Mouse (Mus musculus) stomach, embryonic 15.5 days (tissue): ENCODE results near the gene Rnf43. TPM values are rescaled to one million over a fixed set of nuclear protein-coding genes. Genes with fewer than 3 reads are reported as not detected.
A peak's percentile ranks its signal among the peaks of the same experiment; 100 is the strongest.

Experiments used
- ATAC-seq: fragments of 200-750 bp; cut with Nextera tagmentation; 2 replicates; pipeline ENCODE4 v1.8.0; 2017; ENCODE audit warnings: low read depth, moderate number of reproducible peaks, moderate TSS enrichment; ENCODE audit not compliant: insufficient read depth, low FRiP score
- H3K27ac ChIP-seq: fragments of 300-500 bp; sonication (generic); 2 replicates; pipeline ENCODE4 v1.5.1; 2015; ENCODE audit warnings: mild to moderate bottlenecking, inconsistent platforms
- H3K27me3 ChIP-seq: fragments of 300-500 bp; sonication (generic); replicated peaks from 2 replicates; pipeline ENCODE4 v1.6.1; 2015; ENCODE audit warnings: inconsistent platforms
- H3K36me3 ChIP-seq: fragments of 300-500 bp; sonication (generic); 2 replicates; pipeline ENCODE4 v1.6.1; 2015; ENCODE audit warnings: inconsistent platforms
- H3K4me1 ChIP-seq: fragments of 300-500 bp; sonication (generic); 2 replicates; pipeline ENCODE4 v1.6.1; 2015; ENCODE audit warnings: inconsistent platforms
- H3K4me2 ChIP-seq: fragments of 300-500 bp; sonication (generic); 2 replicates; pipeline ENCODE4 v1.6.1; 2015; ENCODE audit warnings: mild to moderate bottlenecking, inconsistent platforms
- H3K4me3 ChIP-seq: fragments of 300-500 bp; sonication (generic); replicated peaks from 2 replicates; pipeline ENCODE4 v1.5.1; 2015; ENCODE audit warnings: inconsistent platforms
- H3K9ac ChIP-seq: fragments of 300-500 bp; sonication (generic); 2 replicates; pipeline ENCODE4 v1.6.1; 2015; ENCODE audit warnings: inconsistent platforms
- H3K9me3 ChIP-seq: fragments of 300-500 bp; sonication (generic); 2 replicates; pipeline ENCODE4 v1.6.1; 2016; ENCODE audit warnings: inconsistent platforms
- WGBS: fragments of 180-500 bp; shearing (Covaris S2); methylation state at CpG from one replicate; pipeline ENCODE4 v1.1.7; 2015; 5-methylcytosine and 5-hydroxymethylcytosine counted together
- polyA plus RNA-seq: library from polyadenylated mRNA; unstranded; fragments of >200 nt; fragmentation: Nextera tagmentation; extraction: Ambion mirVana; gene quantifications from 2 replicates; pipeline ENCODE4 v1.2.1, GENCODE M21; 2015

The Rnf43 gene
- 14.0 and 14.5 TPM in 2 replicates for polyA plus RNA-seq

- Histone ChIP-seq H3K4me1 (no peaks in the 10 kb centered on the region), H3K36me3 (no peaks in the 10 kb centered on the region), H3K4me3 (peak within 1 kb of the TSS; percentile 45), H3K4me2 (peak within 1 kb of the TSS; percentile 57), H3K9me3 (no peaks in the 10 kb centered on the region), H3K27ac (peak within 1 kb of the TSS; percentile 65; the same call in 1 of the 2 replicates), H3K9ac (peak within 1 kb of the TSS; percentile 23; the same call in 1 of the 2 replicates), H3K27me3 (no peaks in the 10 kb centered on the region)
- WGBS, result 0% methylated on average over 8 of the region's 8 CpGs
- peak; percentile 91 for ATAC-seq
Observed at GRCm38 (mm10) chr11:87662407-87662806, at the start of gene Rnf43. Gene Rnf43, plus strand, starts transcription at chr11:87662722.

GRCm38 (mm10) chr11:87613972-87614371 lies 48.5 kb upstream of the Rnf43 start:
- ATAC-seq, result no peak
- Histone ChIP-seq H3K36me3 (peaks cover 76% of the 10 kb centered on the region), H3K4me3 (no peak overlapping the region), H3K4me1 (no peaks in the 10 kb centered on the region), H3K4me2 (no peak overlapping the region), H3K9ac (no peak overlapping the region), H3K27me3 (no peaks in the 10 kb centered on the region), H3K27ac (no peak overlapping the region), H3K9me3 (no peaks in the 10 kb centered on the region)
- 82% methylated on average over 7 of the region's 7 CpGs for WGBS

DNA sequence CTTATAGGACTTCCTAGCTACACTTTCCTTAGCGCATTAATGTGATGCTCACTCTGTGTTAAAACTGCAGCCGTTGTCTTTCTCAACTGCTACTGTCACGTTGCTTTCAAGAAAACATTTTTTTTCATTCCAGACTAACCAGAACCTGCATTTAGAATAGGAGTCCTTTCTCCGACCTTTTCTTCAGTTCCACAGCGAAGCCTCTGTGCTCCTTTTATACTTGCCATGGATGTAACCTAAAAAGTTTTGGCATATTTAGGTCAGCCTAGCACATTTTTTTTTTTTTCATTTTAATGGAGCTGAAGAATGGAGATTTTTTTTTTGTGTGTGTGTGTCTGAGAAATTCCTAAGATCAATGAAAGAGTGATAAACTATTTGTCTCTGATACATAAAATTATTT lies 47.0 kb upstream of the Rnf43 start:
- Histone ChIP-seq H3K4me3 (no peak overlapping the region), H3K9ac (no peak overlapping the region), H3K9me3 (no peaks in the 10 kb centered on the region), H3K4me1 (no peaks in the 10 kb centered on the region), H3K27me3 (no peaks in the 10 kb centered on the region), H3K36me3 (peaks cover 70% of the 10 kb centered on the region), H3K27ac (no peak overlapping the region), H3K4me2 (no peak overlapping the region)
- WGBS, result 89% methylated on average over 5 of the region's 5 CpGs
- no peak for ATAC-seq

GRCm38 (mm10) chr11:87615952-87616351 lies 46.6 kb upstream of the Rnf43 start:
- H3K9ac ChIP-seq, result no peak overlapping the region
- H3K4me3 ChIP-seq, result no peak overlapping the region
- no peak for ATAC-seq
- peaks cover 68% of the 10 kb centered on the region for H3K36me3 ChIP-seq
- no peaks in the 10 kb centered on the region for H3K27me3 ChIP-seq
- 97% methylated on average over 2 of the region's 2 CpGs for whole genome bisulfite sequencing
- H3K9me3 ChIP-seq, result no peaks in the 10 kb centered on the region
- H3K4me2 ChIP-seq, result no peak overlapping the region
- H3K4me1 ChIP-seq, result no peaks in the 10 kb centered on the region
- H3K27ac ChIP-seq, result no peak overlapping the region

- no peaks in the 10 kb centered on the region for H3K9me3 ChIP-seq
- no peaks in the 10 kb centered on the region for H3K4me1 ChIP-seq
- no peak within 1 kb of the TSS for H3K4me2 ChIP-seq
- 86% methylated on average over 69 of the region's 69 CpGs for WGBS
- H3K9ac ChIP-seq, result no peak within 1 kb of the TSS
- no peak within 1 kb of the TSS for H3K4me3 ChIP-seq
- no peak within 1 kb of the TSS for H3K27ac ChIP-seq
- H3K27me3 ChIP-seq, result no peaks in the 10 kb centered on the region
- no peak for ATAC-seq
- H3K36me3 ChIP-seq, result peaks cover 58% of the 10 kb centered on the region
Observed at GRCm38 (mm10) chr11:87616790-87617474, 45.6 kb upstream of the Rnf43 start, which contains the start of gene Hsf5. Gene Hsf5, plus strand, starts transcription at chr11:87617164.

GRCm38 (mm10) chr11:87617606-87618005 lies 44.9 kb upstream of the Rnf43 start:
- ATAC-seq, result no peak
- Histone ChIP-seq H3K4me1 (no peaks in the 10 kb centered on the region), H3K4me3 (no peak overlapping the region), H3K36me3 (peaks cover 51% of the 10 kb centered on the region), H3K9me3 (no peaks in the 10 kb centered on the region), H3K27ac (no peak overlapping the region), H3K9ac (no peak overlapping the region), H3K4me2 (no peak overlapping the region), H3K27me3 (no peaks in the 10 kb centered on the region)
- 94% methylated on average over 25 of the region's 32 CpGs for WGBS

- Histone ChIP-seq H3K27ac (no peak overlapping the region), H3K36me3 (peaks cover 8% of the 10 kb centered on the region), H3K9ac (no peak overlapping the region), H3K4me3 (no peak overlapping the region), H3K4me2 (no peak overlapping the region), H3K27me3 (no peaks in the 10 kb centered on the region), H3K9me3 (no peaks in the 10 kb centered on the region), H3K4me1 (no peaks in the 10 kb centered on the region)
- 69% methylated on average over 4 of the region's 4 CpGs for WGBS
- no peak for ATAC-seq
Observed at GRCm38 (mm10) chr11:87623160-87623559, 39.4 kb upstream of the Rnf43 start.

DNA sequence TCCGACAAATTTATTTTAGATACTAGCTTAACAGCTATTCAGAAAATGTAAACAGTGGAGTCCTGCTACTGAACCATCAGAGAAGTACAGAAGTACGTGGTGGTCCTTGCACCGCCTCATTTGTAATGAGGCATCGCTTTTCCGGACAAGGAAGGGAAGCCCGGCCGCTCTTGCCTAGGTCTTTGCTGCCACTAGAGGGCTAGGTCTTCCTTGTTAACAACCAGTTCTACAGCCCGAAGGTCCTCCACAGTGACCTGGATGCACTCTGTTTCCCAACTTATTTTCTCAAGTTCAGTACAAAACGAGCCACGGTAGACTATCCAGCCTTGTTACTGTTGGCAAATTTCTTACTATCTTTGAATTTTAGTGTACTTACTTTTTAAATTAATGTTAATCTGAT lies 32.7 kb upstream of the Rnf43 start:
- no peak overlapping the region for H3K9ac ChIP-seq
- H3K36me3 ChIP-seq, result no peaks in the 10 kb centered on the region
- no peaks in the 10 kb centered on the region for H3K9me3 ChIP-seq
- ATAC-seq, result no peak
- no peaks in the 10 kb centered on the region for H3K27me3 ChIP-seq
- 21% methylated on average over 10 of the region's 10 CpGs for WGBS
- H3K27ac ChIP-seq, result no peak overlapping the region
- no peak overlapping the region for H3K4me2 ChIP-seq
- no peaks in the 10 kb centered on the region for H3K4me1 ChIP-seq
- H3K4me3 ChIP-seq, result no peak overlapping the region

- 17% methylated on average over 2 of the region's 2 CpGs for WGBS
- H3K27ac ChIP-seq, result peak overlapping the region; percentile 51; the same call in 1 of the 2 replicates
- H3K4me3 ChIP-seq, result peak overlapping the region; percentile 48
- no peaks in the 10 kb centered on the region for H3K36me3 ChIP-seq
- no peak for ATAC-seq
- H3K9me3 ChIP-seq, result no peaks in the 10 kb centered on the region
- H3K4me1 ChIP-seq, result peaks cover 5% of the 10 kb centered on the region; the same call in 1 of the 2 replicates
- H3K4me2 ChIP-seq, result peak overlapping the region; percentile 84
- H3K9ac ChIP-seq, result peak overlapping the region; percentile 77
- no peaks in the 10 kb centered on the region for H3K27me3 ChIP-seq
Observed at GRCm38 (mm10) chr11:87638793-87639192, 23.7 kb upstream of the Rnf43 start.

- Histone ChIP-seq H3K4me1 (peaks cover 5% of the 10 kb centered on the region; the same call in 1 of the 2 replicates), H3K27ac (peak overlapping the region; percentile 51; the same call in 1 of the 2 replicates), H3K4me2 (peak overlapping the region; percentile 84), H3K27me3 (no peaks in the 10 kb centered on the region), H3K9me3 (no peaks in the 10 kb centered on the region), H3K9ac (peak overlapping the region; percentile 77), H3K36me3 (no peaks in the 10 kb centered on the region), H3K4me3 (peak overlapping the region; percentile 48)
- peak; percentile 82 for ATAC-seq
- under 1% methylated on average over 29 of the region's 29 CpGs for WGBS
Observed at GRCm38 (mm10) chr11:87639206-87639605, 23.3 kb upstream of the Rnf43 start.

DNA sequence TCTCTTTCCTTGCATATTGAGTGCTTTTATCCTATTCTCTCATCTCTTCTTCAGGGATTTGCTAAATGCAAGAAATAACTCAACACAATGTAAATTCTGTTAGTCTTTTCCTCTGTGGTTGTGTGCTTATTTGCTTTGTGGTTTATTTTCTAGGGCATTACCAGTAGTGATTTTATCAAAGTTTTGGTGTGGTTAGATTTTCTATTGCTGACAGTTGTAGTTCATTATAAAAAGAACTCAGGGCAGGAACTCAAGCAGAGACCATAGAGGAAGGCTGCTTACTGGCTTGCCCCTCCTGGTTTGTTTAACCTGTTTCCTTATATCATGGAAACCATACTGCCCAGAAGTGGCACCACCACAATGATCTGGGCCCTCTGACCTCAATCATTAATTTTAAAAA lies 19.7 kb upstream of the Rnf43 start:
- no peak overlapping the region for H3K4me3 ChIP-seq
- no peak overlapping the region for H3K27ac ChIP-seq
- no peaks in the 10 kb centered on the region for H3K36me3 ChIP-seq
- ATAC-seq, result no peak
- no peaks in the 10 kb centered on the region for H3K27me3 ChIP-seq
- no peak overlapping the region for H3K4me2 ChIP-seq
- peaks cover 5% of the 10 kb centered on the region; the same call in 1 of the 2 replicates for H3K4me1 ChIP-seq
- H3K9me3 ChIP-seq, result no peaks in the 10 kb centered on the region
- H3K9ac ChIP-seq, result no peak overlapping the region

DNA sequence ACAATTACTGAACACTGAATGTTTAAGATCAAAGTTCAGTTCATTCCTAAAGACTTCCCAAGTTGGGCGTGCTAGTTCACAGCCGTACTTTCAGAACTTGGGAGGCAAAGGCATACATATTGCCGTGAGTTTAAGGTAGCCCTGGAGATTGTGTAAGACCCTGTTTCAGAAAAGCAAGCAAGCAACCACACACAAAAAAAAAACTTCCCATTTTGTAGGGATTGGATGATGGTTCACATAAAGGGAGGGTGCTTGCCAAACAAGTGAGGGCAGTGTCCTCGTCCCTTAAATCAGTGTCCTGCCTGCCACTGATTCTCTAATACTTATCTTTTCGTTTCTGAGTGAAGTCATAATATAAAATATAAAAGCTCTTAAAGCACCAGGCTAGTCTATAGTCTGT lies 7.8 kb upstream of the Rnf43 start:
- H3K4me3 ChIP-seq, result no peak overlapping the region
- no peaks in the 10 kb centered on the region for H3K4me1 ChIP-seq
- no peak overlapping the region for H3K9ac ChIP-seq
- WGBS, result 58% methylated on average over 5 of the region's 5 CpGs
- H3K27me3 ChIP-seq, result no peaks in the 10 kb centered on the region
- H3K9me3 ChIP-seq, result no peaks in the 10 kb centered on the region
- H3K4me2 ChIP-seq, result no peak overlapping the region
- no peaks in the 10 kb centered on the region for H3K36me3 ChIP-seq
- ATAC-seq, result no peak
- no peak overlapping the region for H3K27ac ChIP-seq
